In the genomic region with DNA sequence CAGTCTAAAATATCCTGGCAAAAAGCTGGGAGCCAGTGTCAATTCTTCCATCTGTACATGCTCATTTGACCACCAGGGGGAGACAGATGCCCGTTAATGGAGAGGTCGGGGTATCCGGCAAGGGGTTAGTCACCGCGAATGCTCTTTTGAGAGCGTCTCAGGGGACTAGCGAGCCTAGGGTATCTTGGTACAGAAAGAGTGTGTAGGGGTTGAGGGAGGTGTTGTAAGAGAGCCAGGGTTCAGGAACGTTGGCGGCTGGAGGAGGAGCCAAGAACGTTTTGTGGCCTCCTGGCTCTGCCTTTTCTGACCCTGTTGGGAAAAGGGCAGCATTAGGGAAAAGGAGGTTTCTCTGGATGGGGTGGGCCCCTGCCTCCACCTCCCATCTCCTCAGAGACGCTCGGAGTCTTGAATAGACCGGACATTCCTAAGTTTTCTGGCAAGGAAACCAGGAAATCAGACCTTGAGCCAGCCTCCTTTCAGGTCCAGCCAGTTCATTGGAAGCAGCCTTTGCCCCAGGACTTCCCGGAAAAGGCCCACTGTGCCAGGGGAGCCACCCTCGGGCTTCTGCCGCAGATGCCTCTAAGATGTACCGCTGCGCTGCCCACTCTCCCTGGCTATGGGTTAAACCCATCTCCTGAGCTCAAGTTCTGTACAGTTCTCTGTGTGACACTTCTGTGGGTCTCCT, we compare ENCODE assay signal across 1 mouse cellular context.
TF ChIP-seq lines count a peak whose summit lies in the region.

No protein-coding gene starts in this region.

TF ChIP-seq in MEL, 35 proteins besides CTCF, POLR2A, EP300 and RAD21:
- TF ChIP-seq ELF1 (IDR thresholded peaks at IDR 0.05; ENCODE audit: low read depth, low read length), result peak; percentile 53; the same call in 1 of the 2 replicates
- TF ChIP-seq MEF2A (IDR thresholded peaks at IDR 0.05; ENCODE audit: extremely low read depth, insufficient replicate concordance, low read depth, low read length, poor library complexity, severe bottlenecking), result no peak
- peak; percentile 42; the same call in 1 of the 2 replicates for TF ChIP-seq MXI1 (IDR thresholded peaks at IDR 0.05; ENCODE audit: low read depth, low read length)
- TF ChIP-seq TAL1 (IDR thresholded peaks at IDR 0.05; ENCODE audit: low read length), result no peak
- TF ChIP-seq TBP (IDR thresholded peaks at IDR 0.05; ENCODE audit: low read depth, low read length), result no peak
- TF ChIP-seq MAFK (IDR thresholded peaks at IDR 0.05; ENCODE audit: borderline replicate concordance, low read depth, low read length), result no peak
- no peak for TF ChIP-seq USF2 (IDR thresholded peaks at IDR 0.05; ENCODE audit: borderline replicate concordance in 1 of 2, insufficient read depth in 1 of 2, low read depth in 1 of 2, low read length in 2 of 2)
- no peak for TF ChIP-seq ZKSCAN1 (IDR thresholded peaks at IDR 0.05; ENCODE audit: low read depth, low read length)
- TF ChIP-seq CHD1 (IDR thresholded peaks at IDR 0.05; ENCODE audit: low read depth, low read length), result no peak
- 0 out of 2 replicates have a peak, but pooled peaks have one; percentile 25 for TF ChIP-seq NRF1 (IDR thresholded peaks at IDR 0.05; ENCODE audit: insufficient read depth, low read depth, low read length, poor library complexity, severe bottlenecking)
- TF ChIP-seq ZC3H11A (IDR thresholded peaks at IDR 0.05; ENCODE audit: low read depth, low read length), result peak; percentile 99
- peak; percentile 68 for TF ChIP-seq HCFC1 (IDR thresholded peaks at IDR 0.05; ENCODE audit: low read depth, low read length)
- TF ChIP-seq SIN3A (IDR thresholded peaks at IDR 0.05; ENCODE audit: low read length), result peak; percentile 84
- no peak for TF ChIP-seq NELFE (IDR thresholded peaks at IDR 0.05; ENCODE audit: low read depth, low read length)
- TF ChIP-seq BHLHE40 (IDR thresholded peaks at IDR 0.05; ENCODE audit: borderline replicate concordance, low read depth, low read length), result 0 out of 2 replicates have a peak, but pooled peaks have one; percentile 45
- no peak for TF ChIP-seq ETS1 (IDR thresholded peaks at IDR 0.05; ENCODE audit: low read depth, low read length)
- peak; percentile 61; the same call in 1 of the 2 replicates for TF ChIP-seq MYC (IDR thresholded peaks at IDR 0.05; ENCODE audit: low read depth, low read length)
- TF ChIP-seq USF1 (IDR thresholded peaks at IDR 0.05; ENCODE audit: low read depth, low read length), result no peak
- peak; percentile 73; the same call in 1 of the 2 replicates for TF ChIP-seq JUND (IDR thresholded peaks at IDR 0.05; ENCODE audit: low read depth, low read length)
- no peak for TF ChIP-seq E2F4 (IDR thresholded peaks at IDR 0.05; ENCODE audit: borderline replicate concordance, low read depth, low read length)
- TF ChIP-seq MYB (IDR thresholded peaks at IDR 0.05; ENCODE audit: low read depth, low read length), result no peak
- TF ChIP-seq MAX (IDR thresholded peaks at IDR 0.05; ENCODE audit: low read length), result 0 out of 2 replicates have a peak, but pooled peaks have one; percentile 46
- TF ChIP-seq MAZ (IDR thresholded peaks at IDR 0.05; ENCODE audit: low read depth, low read length), result peak; percentile 55; the same call in 1 of the 2 replicates
- TF ChIP-seq GATA1 (IDR thresholded peaks at IDR 0.05; ENCODE audit: low read depth, low read length), result no peak
- no peak for TF ChIP-seq POLR2AphosphoS2 (IDR thresholded peaks at IDR 0.05; ENCODE audit: low read length)
- TF ChIP-seq TCF12 (IDR thresholded peaks at IDR 0.05; ENCODE audit: low read depth, low read length), result no peak
- TF ChIP-seq ZMIZ1 (IDR thresholded peaks at IDR 0.05; ENCODE audit: low read depth, low read length), result 0 out of 2 replicates have a peak, but pooled peaks have one; percentile 39
- TF ChIP-seq POLR2AphosphoS5 (IDR thresholded peaks at IDR 0.05; ENCODE audit: borderline replicate concordance, low read depth, low read length), result no peak
- no peak for TF ChIP-seq UBTF (IDR thresholded peaks at IDR 0.05; ENCODE audit: borderline replicate concordance, insufficient read depth, low read depth, low read length)
- peak; percentile 100 for TF ChIP-seq SMC3 (IDR thresholded peaks at IDR 0.05; ENCODE audit: low read depth, low read length)
- peak; percentile 41; the same call in 1 of the 2 replicates for TF ChIP-seq RCOR1 (IDR thresholded peaks at IDR 0.05; ENCODE audit: low read depth, low read length)
- no peak for TF ChIP-seq KAT2A (conservative IDR thresholded peaks at IDR 0.05; ENCODE audit: low read depth, low read length)
- TF ChIP-seq CHD2 (IDR thresholded peaks at IDR 0.05; ENCODE audit: low read length), result no peak
- TF ChIP-seq ZNF384 (IDR thresholded peaks at IDR 0.05; ENCODE audit: low read depth, low read length), result peak; percentile 59; the same call in 1 of the 2 replicates
- TF ChIP-seq GABPA (IDR thresholded peaks at IDR 0.05; ENCODE audit: low read depth, low read length), result no peak
